Mouse (Mus musculus): ENCODE measurements around the gene Opcml. TPM values are rescaled to one million over a fixed set of nuclear protein-coding genes. Genes with fewer than 3 reads are reported as not detected.
A peak's percentile ranks its signal among the peaks of the same experiment; 100 is the strongest.

Gene Opcml
- polyA plus RNA-seq, 1 experiment from 2014 or later, result 49.9 TPM

DNA sequence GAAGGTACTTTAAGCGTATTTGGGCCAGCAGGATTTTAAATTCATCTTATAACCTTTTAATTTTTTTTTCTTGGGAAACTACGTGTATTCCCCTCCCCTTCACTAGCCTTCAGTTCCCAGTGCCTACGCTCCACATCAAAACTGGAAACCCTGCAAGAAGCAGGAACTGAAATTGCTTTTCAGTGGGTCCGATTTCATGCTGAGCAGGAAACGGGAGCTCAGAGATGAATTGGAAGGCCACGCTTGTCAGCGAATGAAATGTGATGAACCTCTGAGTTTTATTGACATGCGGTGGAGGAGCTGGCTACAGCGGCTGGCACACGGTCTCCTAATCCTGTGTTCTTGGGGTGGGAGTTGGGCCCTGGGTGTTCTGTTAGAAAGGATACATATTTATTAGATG lies 834.3 kb downstream of the Opcml start:
- Histone ChIP-seq H3K4me2 (peak overlapping the region; percentile 25), H3K9ac (replicated peaks) (no peak overlapping the region)
- no peak for ATAC-seq (ENCODE audit: low FRiP score)

GRCm38 (mm10) chr9:28642766-28643165 lies 852.2 kb downstream of the Opcml start:
- no peaks in the 10 kb centered on the region for H3K27me3 ChIP-seq (replicated peaks)

More for the DNA sequence above, 834.3 kb downstream of the Opcml start:
- H3K4me1 ChIP-seq, result peaks cover 8% of the 10 kb centered on the region
- no peak overlapping the region for H3K27ac ChIP-seq (replicated peaks)
- WGBS, result 20% methylated on average over 10 of the region's 10 CpGs
- H3K9me3 ChIP-seq (replicated peaks), result no peaks in the 10 kb centered on the region
- H3K4me3 ChIP-seq (replicated peaks), result no peak overlapping the region
- H3K36me3 ChIP-seq, result no peaks in the 10 kb centered on the region
- no peaks in the 10 kb centered on the region for H3K27me3 ChIP-seq (replicated peaks)

GRCm38 (mm10) chr9:28644063-28644462 lies 853.5 kb downstream of the Opcml start:
- H3K4me3 ChIP-seq (replicated peaks), result no peak overlapping the region
- H3K4me2 ChIP-seq, result no peak overlapping the region
- no peaks in the 10 kb centered on the region for H3K27me3 ChIP-seq (replicated peaks)
- no peaks in the 10 kb centered on the region for H3K9me3 ChIP-seq (replicated peaks)
- ATAC-seq (ENCODE audit: low FRiP score), result no peak
- H3K36me3 ChIP-seq, result no peaks in the 10 kb centered on the region
- WGBS, result 25% methylated on average over 2 of the region's 2 CpGs
- H3K9ac ChIP-seq (replicated peaks), result no peak overlapping the region
- H3K27ac ChIP-seq (replicated peaks), result no peak overlapping the region
- no peaks in the 10 kb centered on the region for H3K4me1 ChIP-seq

More at GRCm38 (mm10) chr9:28642766-28643165, 852.2 kb downstream of the Opcml start:
- H3K4me3 ChIP-seq (replicated peaks), result no peak overlapping the region
- no peak overlapping the region for H3K9ac ChIP-seq (replicated peaks)
- H3K4me2 ChIP-seq, result no peak overlapping the region
- H3K4me1 ChIP-seq, result no peaks in the 10 kb centered on the region
- no peak for ATAC-seq (ENCODE audit: low FRiP score)
- no peak overlapping the region for H3K27ac ChIP-seq (replicated peaks)
- H3K36me3 ChIP-seq, result no peaks in the 10 kb centered on the region
- no peaks in the 10 kb centered on the region for H3K9me3 ChIP-seq (replicated peaks)

DNA sequence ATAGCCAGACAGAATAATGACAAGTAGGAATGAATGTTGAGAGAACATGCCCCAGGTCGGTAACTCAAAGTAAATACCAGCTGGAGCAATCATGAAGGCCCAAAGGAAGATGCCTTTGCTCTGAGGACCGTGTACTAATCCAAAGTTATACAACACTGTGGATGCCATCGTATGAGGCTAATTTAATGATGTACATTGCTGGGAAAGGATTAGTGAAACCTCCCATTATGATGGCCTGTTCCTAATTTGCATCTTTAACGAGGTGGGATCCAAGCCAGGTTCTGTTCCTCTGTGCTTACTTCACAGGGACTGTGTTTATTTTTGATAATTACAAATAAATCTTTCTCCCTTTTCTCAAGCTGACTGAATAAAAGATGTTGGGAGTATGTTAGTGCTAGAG lies 859.5 kb downstream of the Opcml start:
- H3K9ac ChIP-seq (replicated peaks), result no peak overlapping the region
- no peak for ATAC-seq (ENCODE audit: low FRiP score)
- no peaks in the 10 kb centered on the region for H3K9me3 ChIP-seq (replicated peaks)
- H3K36me3 ChIP-seq, result no peaks in the 10 kb centered on the region
- H3K27ac ChIP-seq (replicated peaks), result no peak overlapping the region
- no peaks in the 10 kb centered on the region for H3K4me1 ChIP-seq
- H3K4me3 ChIP-seq (replicated peaks), result no peak overlapping the region
- H3K4me2 ChIP-seq, result no peak overlapping the region
- WGBS, result 43% methylated on average over 4 of the region's 4 CpGs
- H3K27me3 ChIP-seq (replicated peaks), result no peaks in the 10 kb centered on the region

- no peak overlapping the region for H3K4me3 ChIP-seq (replicated peaks)
- no peak overlapping the region for H3K4me2 ChIP-seq
- H3K36me3 ChIP-seq, result no peaks in the 10 kb centered on the region
- H3K9me3 ChIP-seq (replicated peaks), result no peaks in the 10 kb centered on the region
- no peaks in the 10 kb centered on the region for H3K4me1 ChIP-seq
- H3K27me3 ChIP-seq (replicated peaks), result no peaks in the 10 kb centered on the region
- no peak for ATAC-seq (ENCODE audit: low FRiP score)
- H3K27ac ChIP-seq (replicated peaks), result no peak overlapping the region
- no peak overlapping the region for H3K9ac ChIP-seq (replicated peaks)
- 93% methylated on average over 2 of the region's 2 CpGs for WGBS
These were observed 869.4 kb downstream of the Opcml start for GRCm38 (mm10) chr9:28659996-28660395.

DNA sequence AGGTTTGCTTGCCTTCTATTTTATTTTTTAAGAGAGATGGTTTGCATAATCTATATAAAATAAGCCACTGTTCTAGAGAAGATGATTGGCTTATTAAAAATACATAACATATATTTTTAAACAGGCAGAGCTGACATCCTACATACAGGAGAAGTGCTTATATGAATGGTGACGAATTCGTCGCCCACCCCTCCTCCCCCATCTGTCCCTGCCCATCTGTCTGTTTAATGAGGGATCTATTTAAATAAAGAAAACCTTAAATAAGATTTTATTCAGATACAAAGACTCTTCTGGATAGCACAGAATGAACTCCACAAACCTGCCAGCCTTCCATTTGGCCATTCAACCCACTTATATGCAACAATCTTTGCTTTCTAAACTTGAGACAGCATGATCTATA lies 872.3 kb downstream of the Opcml start:
- 74% methylated on average over 3 of the region's 3 CpGs for WGBS
- Histone ChIP-seq H3K27ac (replicated peaks) (no peak overlapping the region), H3K27me3 (replicated peaks) (no peaks in the 10 kb centered on the region), H3K4me3 (replicated peaks) (no peak overlapping the region), H3K4me2 (no peak overlapping the region), H3K9ac (replicated peaks) (no peak overlapping the region), H3K4me1 (no peaks in the 10 kb centered on the region), H3K36me3 (no peaks in the 10 kb centered on the region), H3K9me3 (replicated peaks) (no peaks in the 10 kb centered on the region)
- ATAC-seq (ENCODE audit: low FRiP score), result no peak

GRCm38 (mm10) chr9:28680309-28680708 lies 889.7 kb downstream of the Opcml start:
- peaks cover 10% of the 10 kb centered on the region for H3K4me1 ChIP-seq
- ATAC-seq (ENCODE audit: low FRiP score), result no peak
- H3K36me3 ChIP-seq, result no peaks in the 10 kb centered on the region
- H3K9ac ChIP-seq (replicated peaks), result no peak overlapping the region
- H3K4me2 ChIP-seq, result no peak overlapping the region
- H3K27me3 ChIP-seq (replicated peaks), result no peaks in the 10 kb centered on the region
- no peaks in the 10 kb centered on the region for H3K9me3 ChIP-seq (replicated peaks)
- no peak overlapping the region for H3K4me3 ChIP-seq (replicated peaks)
- 79% methylated on average over 1 of the region's 1 CpGs for WGBS
- H3K27ac ChIP-seq (replicated peaks), result no peak overlapping the region

DNA sequence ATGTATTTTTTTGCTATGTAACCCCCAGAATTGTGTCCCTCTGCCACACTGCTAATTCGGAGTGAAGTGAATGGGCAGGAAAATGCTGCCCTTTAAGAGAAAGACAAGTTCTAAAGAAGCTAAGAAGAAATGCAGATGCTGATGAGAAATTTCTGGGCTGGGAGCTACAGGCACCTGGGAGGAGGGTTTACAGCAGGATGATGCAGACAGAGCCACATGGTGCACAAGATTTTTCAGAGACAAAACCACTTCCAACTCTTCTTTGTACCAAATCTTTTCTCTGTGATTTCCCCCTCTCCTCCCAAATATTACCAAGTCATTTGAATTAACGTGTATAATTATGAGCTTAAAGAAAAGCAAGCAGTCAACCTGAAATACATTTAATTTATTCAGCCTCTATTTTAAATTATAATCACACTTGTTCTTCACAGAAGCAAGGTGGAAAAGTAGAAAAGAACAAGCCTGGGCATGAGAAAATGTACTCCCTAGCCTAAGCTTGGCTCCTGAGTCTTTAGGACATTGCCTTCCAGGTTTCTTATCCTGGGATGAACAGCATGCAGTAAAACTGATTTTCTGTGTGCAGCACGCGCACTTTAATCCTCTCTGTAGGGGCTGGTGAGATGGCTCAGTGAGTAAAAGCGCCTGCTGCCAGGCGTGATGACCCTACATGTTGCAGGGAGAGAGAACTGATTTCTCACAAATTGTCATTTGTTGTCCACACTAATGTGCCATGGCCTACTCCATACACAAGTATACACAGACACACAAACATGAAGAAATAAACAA lies 890.9 kb downstream of the Opcml start:
- H3K4me3 ChIP-seq (replicated peaks), result no peak overlapping the region
- H3K9ac ChIP-seq (replicated peaks), result no peak overlapping the region
- no peaks in the 10 kb centered on the region for H3K9me3 ChIP-seq (replicated peaks)
- no peak overlapping the region; the same call in 1 of the 2 replicates for H3K27ac ChIP-seq (replicated peaks)
- H3K4me2 ChIP-seq, result no peak overlapping the region
- no peak for ATAC-seq (ENCODE audit: low FRiP score)
- no peaks in the 10 kb centered on the region for H3K27me3 ChIP-seq (replicated peaks)
- no peaks in the 10 kb centered on the region for H3K36me3 ChIP-seq
- WGBS, result 58% methylated on average over 6 of the region's 6 CpGs
- H3K4me1 ChIP-seq, result peaks cover 10% of the 10 kb centered on the region

DNA sequence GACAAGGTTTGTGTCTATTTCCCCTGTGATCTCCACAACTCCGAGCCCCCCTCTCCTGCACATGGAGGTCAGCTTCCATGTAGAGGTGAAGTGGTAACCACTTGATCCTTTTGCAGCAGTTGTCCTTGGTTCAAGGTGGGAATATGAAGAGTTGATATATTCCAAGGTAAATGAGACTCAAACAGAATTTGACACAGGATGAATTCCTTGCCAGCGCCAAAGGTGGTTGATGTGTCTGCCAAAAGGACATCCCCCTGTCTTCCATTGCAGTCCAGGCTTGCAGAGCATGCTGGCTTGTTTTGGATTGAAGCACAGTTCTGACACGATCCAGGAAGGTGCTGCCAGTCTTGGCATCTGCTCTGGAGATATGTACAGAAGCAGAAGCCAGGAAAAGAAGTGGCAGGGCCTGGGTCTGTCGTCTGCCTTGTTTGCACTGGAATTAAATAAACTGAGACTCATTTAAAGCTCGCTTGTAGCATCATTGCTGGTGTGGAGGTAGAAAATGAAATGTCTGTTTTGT lies 893.4 kb downstream of the Opcml start:
- no peak overlapping the region for H3K27ac ChIP-seq (replicated peaks)
- H3K9ac ChIP-seq (replicated peaks), result no peak overlapping the region
- WGBS, result 83% methylated on average over 5 of the region's 5 CpGs
- H3K4me2 ChIP-seq, result no peak overlapping the region
- no peaks in the 10 kb centered on the region for H3K27me3 ChIP-seq (replicated peaks)
- no peaks in the 10 kb centered on the region for H3K9me3 ChIP-seq (replicated peaks)
- no peaks in the 10 kb centered on the region for H3K36me3 ChIP-seq
- H3K4me1 ChIP-seq, result peaks cover 18% of the 10 kb centered on the region
- no peak overlapping the region for H3K4me3 ChIP-seq (replicated peaks)
- ATAC-seq (ENCODE audit: low FRiP score), result no peak

DNA sequence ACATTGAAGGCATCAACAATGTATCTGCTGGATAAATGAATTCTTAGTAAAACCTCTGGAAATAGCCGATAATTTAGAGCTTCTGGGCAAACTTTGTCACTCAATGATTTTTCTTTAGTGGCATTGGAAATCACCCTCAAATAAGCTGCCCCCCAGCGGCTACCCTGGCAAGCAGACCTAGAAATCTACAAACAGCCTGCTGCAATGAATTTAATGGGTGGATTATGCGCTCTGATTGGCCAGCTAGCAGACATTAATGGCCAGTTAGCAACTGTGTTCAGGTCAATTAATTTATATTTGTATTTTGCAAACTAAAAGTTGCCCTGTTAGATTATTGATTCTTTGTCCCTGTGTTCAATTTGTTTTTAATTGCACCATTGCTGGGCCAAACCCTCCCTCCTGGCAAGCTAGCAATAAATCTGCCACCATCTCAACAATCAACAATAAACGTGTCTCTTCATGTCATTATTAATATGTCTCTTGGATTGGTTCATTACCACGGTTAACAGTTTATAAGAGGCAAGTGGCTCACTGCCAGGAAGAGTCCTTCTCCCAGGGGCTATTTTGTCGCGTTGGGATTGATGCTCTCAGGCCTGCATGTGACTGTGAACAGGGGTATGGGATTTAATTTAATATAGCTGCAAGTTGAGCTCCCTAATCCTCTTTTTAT lies 896.5 kb downstream of the Opcml start:
- no peaks in the 10 kb centered on the region for H3K9me3 ChIP-seq (replicated peaks)
- H3K27me3 ChIP-seq (replicated peaks), result no peaks in the 10 kb centered on the region
- H3K4me1 ChIP-seq, result 0 out of 2 replicates have a peak, but pooled peaks cover 8% of the 10 kb centered on the region
- no peak overlapping the region for H3K27ac ChIP-seq (replicated peaks)
- H3K9ac ChIP-seq (replicated peaks), result no peak overlapping the region
- 29% methylated on average over 7 of the region's 7 CpGs for whole genome bisulfite sequencing
- H3K4me2 ChIP-seq, result no peak overlapping the region
- no peak overlapping the region for H3K4me3 ChIP-seq (replicated peaks)
- H3K36me3 ChIP-seq, result no peaks in the 10 kb centered on the region
- no peak for ATAC-seq (ENCODE audit: low FRiP score)

DNA sequence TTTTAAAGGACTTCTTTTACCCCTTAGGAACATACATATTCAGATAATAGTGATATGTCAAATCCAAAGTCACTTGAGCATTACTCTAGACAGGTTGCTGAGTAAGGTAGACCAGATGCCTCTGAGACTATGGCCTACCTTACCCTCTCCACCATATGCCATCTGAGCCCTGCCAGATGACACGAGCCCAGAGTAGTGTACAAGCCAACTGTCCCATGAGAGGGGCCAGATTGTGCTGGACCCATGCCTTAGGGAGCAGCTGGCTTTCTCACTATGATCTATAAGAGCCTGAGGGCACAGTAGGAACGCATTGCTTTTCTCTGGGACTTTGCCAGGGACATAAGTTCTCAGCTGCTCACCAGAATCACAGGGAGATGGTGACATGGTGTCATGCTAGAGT lies 899.6 kb downstream of the Opcml start:
- no peak overlapping the region for H3K9ac ChIP-seq (replicated peaks)
- H3K4me3 ChIP-seq (replicated peaks), result no peak overlapping the region
- H3K4me2 ChIP-seq, result no peak overlapping the region
- no peaks in the 10 kb centered on the region for H3K9me3 ChIP-seq (replicated peaks)
- no peak for ATAC-seq (ENCODE audit: low FRiP score)
- H3K36me3 ChIP-seq, result no peaks in the 10 kb centered on the region
- peaks cover 14% of the 10 kb centered on the region; the same call in 1 of the 2 replicates for H3K4me1 ChIP-seq
- no peak overlapping the region for H3K27ac ChIP-seq (replicated peaks)
- WGBS, result 52% methylated on average over 2 of the region's 2 CpGs
- no peaks in the 10 kb centered on the region for H3K27me3 ChIP-seq (replicated peaks)

GRCm38 (mm10) chr9:28705796-28706195 lies 915.2 kb downstream of the Opcml start:
- no peak overlapping the region for H3K27ac ChIP-seq (replicated peaks)
- H3K4me1 ChIP-seq, result no peaks in the 10 kb centered on the region
- no peaks in the 10 kb centered on the region for H3K9me3 ChIP-seq (replicated peaks)
- H3K27me3 ChIP-seq (replicated peaks), result no peaks in the 10 kb centered on the region
- no peaks in the 10 kb centered on the region for H3K36me3 ChIP-seq
- ATAC-seq (ENCODE audit: low FRiP score), result no peak
- 79% methylated on average over 4 of the region's 4 CpGs for WGBS
- no peak overlapping the region for H3K9ac ChIP-seq (replicated peaks)
- H3K4me3 ChIP-seq (replicated peaks), result no peak overlapping the region
- no peak overlapping the region for H3K4me2 ChIP-seq
